Mouse (Mus musculus) MEL (cell line): Measurements from ENCODE around the gene Col5a3. TPM values are rescaled to one million over a fixed set of nuclear protein-coding genes. Genes with fewer than 3 reads are reported as not detected.

Experiments
- DNase-seq: peaks from one replicate; pipeline ENCODE4 v3.0.0; 2011; ENCODE audit warnings: low read depth, low spot score
- H3K27ac ChIP-seq: 2 replicates; pipeline ENCODE4 v1.5.1; 2012; ENCODE audit warnings: low read depth, mild to moderate bottlenecking, control low read depth, low read length, moderate library complexity; ENCODE audit not compliant: control insufficient read depth
- H3K27me3 ChIP-seq, 2 experiments: fragments of 150-350 bp in 1 of 2; sonication (generic) in 1 of 2; 2 replicates each; pipeline ENCODE4 v1.6.1; 2012; ENCODE audit warnings: low read length in 2 of 2, mild to moderate bottlenecking in 2 of 2, improper control_type of control experiment in 1 of 2, moderate library complexity in 1 of 2; ENCODE audit not compliant: insufficient read depth in 2 of 2, control insufficient read depth in 1 of 2
- H3K36me3 ChIP-seq, 2 experiments: 2 replicates each; pipeline ENCODE4 v1.6.1; 2012 to 2014; ENCODE audit warnings: low read length in 2 of 2, improper control_type of control experiment in 1 of 2, inconsistent platforms in 1 of 2, mild to moderate bottlenecking in 1 of 2; ENCODE audit not compliant: insufficient read depth in 2 of 2, control insufficient read depth in 1 of 2
- H3K4me1 ChIP-seq, 2 experiments: fragments of 150-350 bp in 1 of 2; sonication (generic) in 1 of 2; 2 replicates each; pipeline ENCODE4 v1.6.1; 2012; ENCODE audit warnings: low read length in 2 of 2, improper control_type of control experiment in 1 of 2, mild to moderate bottlenecking in 1 of 2; ENCODE audit not compliant: insufficient read depth in 2 of 2, control insufficient read depth in 1 of 2
- H3K4me3 ChIP-seq, 2 experiments: fragments of 150-350 bp in 1 of 2; sonication (generic) in 1 of 2; 2 replicates each; pipeline ENCODE4 v1.5.1; 2012; ENCODE audit warnings: low read depth in 2 of 2, low read length in 2 of 2, mild to moderate bottlenecking in 2 of 2, moderate library complexity in 2 of 2, control low read depth in 1 of 2, improper control_type of control experiment in 1 of 2; ENCODE audit not compliant: control insufficient read depth in 1 of 2, insufficient read depth in 1 of 2
- H3K79me2 ChIP-seq: 2 replicates; pipeline ENCODE4 v1.6.1; 2012; ENCODE audit warnings: mild to moderate bottlenecking, low read length, moderate library complexity; ENCODE audit not compliant: control insufficient read depth, poor library complexity, insufficient read depth
- H3K9ac ChIP-seq: 2 replicates; pipeline ENCODE4 v1.6.1; 2012; ENCODE audit warnings: low read depth, mild to moderate bottlenecking, control low read depth, low read length, moderate library complexity; ENCODE audit not compliant: control insufficient read depth, poor library complexity, severe bottlenecking
- H3K9me3 ChIP-seq: fragments of 150-350 bp; sonication (generic); replicated peaks from 2 replicates; pipeline ENCODE4 v1.6.1; 2012; ENCODE audit warnings: mild to moderate bottlenecking, low read length, improper control_type of control experiment, moderate library complexity; ENCODE audit not compliant: insufficient read depth
- CHD1 ChIP-seq: IDR thresholded peaks from 2 replicates; pipeline ENCODE4 v1.6.1; 2012; ENCODE audit warnings: low read depth, mild to moderate bottlenecking, inconsistent platforms, low read length, improper control_type of control experiment
- CTCF ChIP-seq, 3 experiments: IDR thresholded peaks in 2 of 3; conservative IDR thresholded peaks in 1 of 3; 2 replicates each; pipeline ENCODE4 v1.5.1; 2011 to 2012; ENCODE audit warnings: low read length in 3 of 3, low read depth in 2 of 3, mild to moderate bottlenecking in 2 of 3, improper control_type of control experiment in 1 of 3, inconsistent platforms in 1 of 3, mixed read lengths in 1 of 3, moderate library complexity in 1 of 3; ENCODE audit not compliant: control insufficient read depth in 1 of 3, insufficient read depth in 1 of 3, poor library complexity in 1 of 3, severe bottlenecking in 1 of 3
- E2F4 ChIP-seq: IDR thresholded peaks from 2 replicates; pipeline ENCODE4 v1.6.1; 2011; ENCODE audit warnings: low read depth, low read length, improper control_type of control experiment, borderline replicate concordance
- ELF1 ChIP-seq: IDR thresholded peaks from 2 replicates; pipeline ENCODE4 v1.6.1; 2014; ENCODE audit warnings: low read depth, mild to moderate bottlenecking, inconsistent platforms, low read length, improper control_type of control experiment, moderate library complexity
- GABPA ChIP-seq: IDR thresholded peaks from 2 replicates; pipeline ENCODE4 v1.6.1; 2012; ENCODE audit warnings: low read depth, mild to moderate bottlenecking, inconsistent platforms, low read length, improper control_type of control experiment, moderate library complexity
- GATA1 ChIP-seq: IDR thresholded peaks from 2 replicates; pipeline ENCODE4 v1.6.1; 2011; ENCODE audit warnings: low read depth, low read length, improper control_type of control experiment
- HCFC1 ChIP-seq: IDR thresholded peaks from 2 replicates; pipeline ENCODE4 v1.6.1; 2012; ENCODE audit warnings: low read depth, mild to moderate bottlenecking, inconsistent platforms, low read length, improper control_type of control experiment, moderate library complexity
- JUND ChIP-seq: IDR thresholded peaks from 2 replicates; pipeline ENCODE4 v1.6.1; 2011; ENCODE audit warnings: low read depth, mild to moderate bottlenecking, improper control_type of control experiment, low read length
- MAZ ChIP-seq: IDR thresholded peaks from 2 replicates; pipeline ENCODE4 v1.6.1; 2012; ENCODE audit warnings: low read depth, mild to moderate bottlenecking, inconsistent platforms, low read length, improper control_type of control experiment
- MXI1 ChIP-seq: IDR thresholded peaks from 2 replicates; pipeline ENCODE4 v1.6.1; 2011; ENCODE audit warnings: mild to moderate bottlenecking, low read depth, low read length, improper control_type of control experiment
- MYC ChIP-seq: IDR thresholded peaks from 2 replicates; pipeline ENCODE4 v1.6.1; 2011; ENCODE audit warnings: low read depth, mild to moderate bottlenecking, low read length, improper control_type of control experiment, moderate library complexity
- RAD21 ChIP-seq: IDR thresholded peaks from 2 replicates; pipeline ENCODE4 v1.6.1; 2011; ENCODE audit warnings: mild to moderate bottlenecking, low read depth, low read length, improper control_type of control experiment
- SMC3 ChIP-seq: IDR thresholded peaks from 2 replicates; pipeline ENCODE4 v1.6.1; 2011; ENCODE audit warnings: low read depth, low read length, improper control_type of control experiment
- TBP ChIP-seq: IDR thresholded peaks from 2 replicates; pipeline ENCODE4 v1.8.0; 2011; ENCODE audit warnings: low read depth, low read length, improper control_type of control experiment
- TCF12 ChIP-seq: IDR thresholded peaks from 2 replicates; pipeline ENCODE4 v1.6.1; 2014; ENCODE audit warnings: low read depth, mild to moderate bottlenecking, inconsistent platforms, low read length, improper control_type of control experiment, moderate library complexity
- UBTF ChIP-seq: IDR thresholded peaks from 2 replicates; pipeline ENCODE4 v1.6.1; 2012; ENCODE audit warnings: low read depth, mild to moderate bottlenecking, inconsistent platforms, low read length, improper control_type of control experiment, moderate library complexity, borderline replicate concordance; ENCODE audit not compliant: insufficient read depth
- ZC3H11A ChIP-seq: IDR thresholded peaks from 2 replicates; pipeline ENCODE4 v1.6.1; 2012; ENCODE audit warnings: low read depth, mild to moderate bottlenecking, inconsistent platforms, low read length, improper control_type of control experiment
- ZKSCAN1 ChIP-seq: IDR thresholded peaks from 2 replicates; pipeline ENCODE4 v1.6.1; 2012; ENCODE audit warnings: low read depth, mild to moderate bottlenecking, inconsistent platforms, low read length, improper control_type of control experiment, moderate library complexity
- ZMIZ1 ChIP-seq: IDR thresholded peaks from 2 replicates; pipeline ENCODE4 v1.6.1; 2012; ENCODE audit warnings: low read depth, mild to moderate bottlenecking, inconsistent platforms, low read length, improper control_type of control experiment, moderate library complexity
- ZNF384 ChIP-seq: IDR thresholded peaks from 2 replicates; pipeline ENCODE4 v1.6.1; 2012; ENCODE audit warnings: low read depth, mild to moderate bottlenecking, inconsistent platforms, low read length, improper control_type of control experiment
- polyA plus RNA-seq, 2 experiments: library from polyadenylated mRNA; stranded (reverse) in 1 of 2; unstranded in 1 of 2; fragments of >175 nt in 1 of 2; fragments of >200 nt in 1 of 2; gene quantifications; 2 replicates each; pipeline versions ENCODE4 v1.2.1 to v1.2.4; 2012; ENCODE audit warnings: low replicate concordance in 2 of 2, low read depth in 1 of 2; ENCODE audit not compliant: insufficient read length in 2 of 2, insufficient read depth in 1 of 2, missing spikeins in 1 of 2
- total RNA-seq: library from RNA; depleted of rRNA; stranded (reverse); fragments of 300-350 nt; gene quantifications from 2 replicates; pipeline ENCODE4 v1.2.3, GENCODE M21; 2012

Col5a3 gene
- total and polyA plus RNA-seq, 3 experiments = 0.08 to 0.53 TPM; not detected in 1

GRCm38 (mm10) chr9:20787992-20788391 lies 26.9 kb downstream of the Col5a3 start:
- no peak for TF ChIP-seq ZNF384
- TF ChIP-seq ELF1 = no peak
- TF ChIP-seq CTCF (IDR thresholded peaks at IDR 0.05 in 2 of 3, conservative IDR thresholded peaks at IDR 0.05 in 1 of 3; ENCODE audit: control insufficient read depth in 1 of 3, insufficient read depth in 1 of 3, low read depth in 2 of 3, low read length in 3 of 3, poor library complexity in 1 of 3, severe bottlenecking in 1 of 3) = peak; percentile 66 to 75 (median 71); a peak in 5 of 6 replicates
- TF ChIP-seq SMC3 = peak; percentile 28; the same call in 1 of the 2 replicates
- peak; percentile 28 for TF ChIP-seq RAD21
- TF ChIP-seq TBP = no peak
- TF ChIP-seq E2F4 = no peak
- TF ChIP-seq ZC3H11A = peak; percentile 25; the same call in 1 of the 2 replicates
- TF ChIP-seq TCF12 = no peak

GRCm38 (mm10) chr9:20785055-20785454 lies 29.8 kb downstream of the Col5a3 start:
- Histone ChIP-seq H3K9ac (no peak overlapping the region), H3K27me3 (no peaks in the 10 kb centered on the region), H3K36me3 (no peaks in the 10 kb centered on the region), H3K79me2 (no peaks in the 10 kb centered on the region), H3K4me1 (no peaks in the 10 kb centered on the region), H3K4me3 (no peak overlapping the region), H3K27ac (no peak overlapping the region), H3K9me3 (no peaks in the 10 kb centered on the region)
- no peak for DNase-seq
- TF ChIP-seq UBTF (no peak), MYC (no peak), MAZ (no peak), HCFC1 (no peak), ZMIZ1 (no peak), CHD1 (no peak), CTCF (IDR thresholded peaks at IDR 0.05 in 2 of 3, conservative IDR thresholded peaks at IDR 0.05 in 1 of 3; ENCODE audit: control insufficient read depth in 1 of 3, insufficient read depth in 1 of 3, low read depth in 2 of 3, low read length in 3 of 3, poor library complexity in 1 of 3, severe bottlenecking in 1 of 3) (no peak), GATA1 (no peak), ZNF384 (no peak), ZKSCAN1 (no peak), RAD21 (no peak), GABPA (no peak), JUND (no peak), MXI1 (no peak)

More at GRCm38 (mm10) chr9:20787992-20788391, 26.9 kb downstream of the Col5a3 start:
- Histone ChIP-seq H3K27ac (no peak overlapping the region), H3K4me3 (no peak overlapping the region), H3K79me2 (no peaks in the 10 kb centered on the region), H3K9ac (no peak overlapping the region), H3K4me1 (no peaks in the 10 kb centered on the region), H3K9me3 (no peaks in the 10 kb centered on the region), H3K36me3 (no peaks in the 10 kb centered on the region), H3K27me3 (no peaks in the 10 kb centered on the region)
- DNase-seq = peak; percentile 50
